ENCODE assay signal across 16 mouse cellular contexts in genomic region chr4:133247806-133248449, GRCm38 (mm10). TPM values are rescaled to one million over a fixed set of nuclear protein-coding genes. Genes with fewer than 3 reads are reported as not detected.
DNase-seq lines count a peak whose midpoint lies in the region; ATAC-seq and TF ChIP-seq lines count a peak whose summit lies in the region.
"Had no signal": no experiment of that assay in that cellular context is flagged by ENCODE, and none has a peak within 500 bp of the region (broad histone marks: within the 10 kb centered on the region; RNA-seq: fewer than 3 reads in every experiment).

No protein-coding gene starts in this region.

- peak overlapping the region; percentile 45 for H3K4me3 ChIP-seq in erythroblast, embryonic 14.5 days (replicated peaks)
- H3K4me3 ChIP-seq in liver, postnatal 0 days (ENCODE audit: low read depth, low read length), result no peak overlapping the region
- no peak overlapping the region for H3K4me3 ChIP-seq in hindbrain, embryonic 11.5 days (ENCODE audit: low read depth, low read length)
- H3K4me3 ChIP-seq: layer of hippocampus, adult 2 months; lung, embryonic 15.5 days; neural tube, embryonic 12.5 days had no signal

- TF ChIP-seq EP300 in liver, postnatal 0 days (IDR thresholded peaks at IDR 0.05; ENCODE audit: low read depth), result peak; percentile 86

- WGBS in liver, postnatal 0 days (ENCODE audit: insufficient replicate concordance), result 52% methylated on average over 13 of the region's 13 CpGs
- WGBS in hindbrain, embryonic 11.5 days, result 80% methylated on average over 13 of the region's 13 CpGs

- peak; percentile 89 for ATAC-seq in liver, postnatal 0 days
- ATAC-seq in hindbrain, embryonic 11.5 days (ENCODE audit: low FRiP score), result no peak
- ATAC-seq: midbrain, embryonic 16.5 days had no signal

- intact Hi-C loops in left cerebral cortex, postnatal 36 days (cut with DNase I), result no loop called here

- peak overlapping the region; percentile 66 for H3K27ac ChIP-seq in liver, postnatal 0 days (ENCODE audit: low read depth)
- H3K27ac ChIP-seq in hindbrain, embryonic 11.5 days (ENCODE audit: low read depth, low read length), result no peak overlapping the region
- H3K27ac ChIP-seq: layer of hippocampus, adult 2 months; lung, embryonic 15.5 days; neural tube, embryonic 12.5 days had no signal

- no peak overlapping the region for H3K9ac ChIP-seq in liver, postnatal 0 days (replicated peaks)
- H3K9ac ChIP-seq in hindbrain, embryonic 11.5 days (ENCODE audit: low read depth, low read length), result no peak overlapping the region
- H3K9ac ChIP-seq: lung, embryonic 15.5 days; neural tube, embryonic 12.5 days had no signal

- H3K36me3 ChIP-seq in erythroblast, embryonic 14.5 days (ENCODE audit: control insufficient read depth), result no peaks in the 10 kb centered on the region
- H3K36me3 ChIP-seq in liver, postnatal 0 days (replicated peaks; ENCODE audit: insufficient read depth, low read length), result peaks cover 24% of the 10 kb centered on the region
- no peaks in the 10 kb centered on the region for H3K36me3 ChIP-seq in hindbrain, embryonic 11.5 days (ENCODE audit: control insufficient read depth, insufficient read depth, low read length)
- H3K36me3 ChIP-seq: lung, embryonic 15.5 days; neural tube, embryonic 12.5 days had no signal

- TF ChIP-seq CTCF in liver, postnatal 0 days (IDR thresholded peaks at IDR 0.05; ENCODE audit: low read depth), result no peak

- H3K27me3 ChIP-seq in erythroblast, embryonic 14.5 days (ENCODE audit: control insufficient read depth), result peaks cover 47% of the 10 kb centered on the region
- H3K27me3 ChIP-seq in liver, postnatal 0 days (ENCODE audit: insufficient read depth, low read length), result peaks cover 31% of the 10 kb centered on the region
- H3K27me3 ChIP-seq in hindbrain, embryonic 11.5 days (ENCODE audit: control insufficient read depth, insufficient read depth, low read length), result peaks cover 50% of the 10 kb centered on the region

- H3K4me1 ChIP-seq in erythroblast, embryonic 14.5 days (ENCODE audit: control insufficient read depth), result peaks cover 79% of the 10 kb centered on the region
- peaks cover 24% of the 10 kb centered on the region for H3K4me1 ChIP-seq in liver, postnatal 0 days (ENCODE audit: insufficient read depth)
- H3K4me1 ChIP-seq in hindbrain, embryonic 11.5 days (replicated peaks; ENCODE audit: control insufficient read depth, insufficient read depth, low read length), result peaks cover 7% of the 10 kb centered on the region; the same call in 1 of the 2 replicates

- peak overlapping the region; percentile 65 for H3K4me2 ChIP-seq in liver, postnatal 0 days (ENCODE audit: low read depth, low read length)
- H3K4me2 ChIP-seq in hindbrain, embryonic 11.5 days (replicated peaks; ENCODE audit: low read depth, low read length), result no peak overlapping the region
- H3K4me2 ChIP-seq: heart, embryonic 11.5 days; lung, embryonic 15.5 days; neural tube, embryonic 12.5 days had no signal

- DNase-seq in spleen, postnatal 36 days (ENCODE audit: low spot score in 2 of 2), result peak; percentile 33 to 51
- DNase-seq in spleen, adult 18-20 months, result no peak
- DNase-seq in liver, postnatal 0 days, result peak; percentile 65
- no peak for DNase-seq in hindbrain, embryonic 11.5 days (ENCODE audit: low spot score)
- no peak for DNase-seq in layer of hippocampus, adult 11-12 months (ENCODE audit: low spot score)
- no peak for DNase-seq in left cerebral cortex, postnatal 36 days (ENCODE audit: low spot score in 2 of 2)
- DNase-seq: cerebellum, adult 8-10 months; left cerebral cortex, postnatal 4 days; thymus, postnatal 25 days had no signal

- H3K9me3 ChIP-seq in erythroblast, embryonic 14.5 days (ENCODE audit: control insufficient read depth, low read length), result peaks cover 2% of the 10 kb centered on the region; the same call in 1 of the 2 replicates
- no peaks in the 10 kb centered on the region for H3K9me3 ChIP-seq in liver, postnatal 0 days (ENCODE audit: low read length)
- H3K9me3 ChIP-seq in hindbrain, embryonic 11.5 days (ENCODE audit: control insufficient read depth, low read length), result no peaks in the 10 kb centered on the region
- H3K9me3 ChIP-seq: lung, embryonic 15.5 days; neural tube, embryonic 12.5 days had no signal

RNA-seq across cellular contexts. Expression of gene Map3k6, which starts 7.3 kb away (rescaled TPM):
- 0.64 and 1.2 TPM in 2 replicates for polyA plus RNA-seq in erythroblast, embryonic 14.5 days (2012)
- 1.2 and 1.3 TPM in 2 replicates for polyA plus RNA-seq in liver, postnatal 0 days (2015; fragmentation: Nextera tagmentation; extraction: Ambion mirVana)
- polyA plus RNA-seq in hindbrain, embryonic 11.5 days (2014; fragmentation: Nextera tagmentation; extraction: Ambion mirVana), result 2.7 and 3.0 TPM in 2 replicates
- total RNA-seq in left cerebral cortex, postnatal 36 days (2021), result 1 to 10 TPM; 6.8 to 8.1 TPM

RNA-seq across cellular contexts. Expression of gene Sytl1, which starts 15.0 kb away (rescaled TPM):
- 0.07 and 0.20 TPM in 2 replicates for polyA plus RNA-seq in erythroblast, embryonic 14.5 days (2012)
- polyA plus RNA-seq in liver, postnatal 0 days (2015; fragmentation: Nextera tagmentation; extraction: Ambion mirVana), result 1.0 and 1.3 TPM in 2 replicates
- 0.59 and 1.2 TPM in 2 replicates for polyA plus RNA-seq in hindbrain, embryonic 11.5 days (2014; fragmentation: Nextera tagmentation; extraction: Ambion mirVana)
- total RNA-seq in left cerebral cortex, postnatal 36 days (2021), result 1 to 10 TPM; 2.2 to 2.3 TPM

RNA-seq across cellular contexts. Expression of gene Tmem222, which starts 29.7 kb away (rescaled TPM):
- polyA plus RNA-seq in erythroblast, embryonic 14.5 days (2012), result 4.2 and 5.3 TPM in 2 replicates
- polyA plus RNA-seq in liver, postnatal 0 days (2015; fragmentation: Nextera tagmentation; extraction: Ambion mirVana), result 29.6 and 30.8 TPM in 2 replicates
- polyA plus RNA-seq in hindbrain, embryonic 11.5 days (2014; fragmentation: Nextera tagmentation; extraction: Ambion mirVana), result 80.7 and 82.8 TPM in 2 replicates
- 10 to 100 TPM; 87.9 to 96.5 TPM for total RNA-seq in left cerebral cortex, postnatal 36 days (2021)

RNA-seq across cellular contexts. Expression of gene Gpr3, which starts 35.6 kb away (rescaled TPM):
- polyA plus RNA-seq in erythroblast, embryonic 14.5 days (2012), result not detected in 2 replicates
- polyA plus RNA-seq in liver, postnatal 0 days (2015; fragmentation: Nextera tagmentation; extraction: Ambion mirVana), result not detected in 2 replicates
- 0.19 and 0.50 TPM in 2 replicates for polyA plus RNA-seq in hindbrain, embryonic 11.5 days (2014; fragmentation: Nextera tagmentation; extraction: Ambion mirVana)
- 1 to 10 TPM; 8.1 to 8.5 TPM for total RNA-seq in left cerebral cortex, postnatal 36 days (2021)

RNA-seq across cellular contexts. Expression of gene Cd164l2, which starts 36.0 kb away (rescaled TPM):
- polyA plus RNA-seq in erythroblast, embryonic 14.5 days (2012), result not detected in 2 replicates
- polyA plus RNA-seq in liver, postnatal 0 days (2015; fragmentation: Nextera tagmentation; extraction: Ambion mirVana), result 0.25 and 0.39 TPM in 2 replicates
- polyA plus RNA-seq in hindbrain, embryonic 11.5 days (2014; fragmentation: Nextera tagmentation; extraction: Ambion mirVana), result 0.91 and 0.93 TPM in 2 replicates
- total RNA-seq in left cerebral cortex, postnatal 36 days (2021), result 1 to 10 TPM; 4.9 to 10.0 TPM
- total RNA-seq: hematopoietic stem cell, adult 5-6 weeks had no signal

Comparison
In these comparisons a context has a peak if more than half of its experiments do, and no peak if none do; other contexts are left out.
1. DNase-seq: peak in spleen, postnatal 36 days (2 of 2) and liver, postnatal 0 days (single experiment); none in spleen, adult 18-20 months (0 of 2), hindbrain, embryonic 11.5 days (single experiment), layer of hippocampus, adult 11-12 months (single experiment) and left cerebral cortex, postnatal 36 days (0 of 2).